Mouse (Mus musculus) hindbrain, embryonic 14.5 days (tissue): ENCODE data around the gene Gm20830. TPM values are rescaled to one million over a fixed set of nuclear protein-coding genes. Genes with fewer than 3 reads are reported as not detected.
"Not testable (repeated sequence)": the region's sequence is repeated elsewhere in the genome, so short reads cannot be mapped to it uniquely, and the experiment has no call there.

Source experiments
- ATAC-seq: fragments of 200-750 bp; cut with Nextera tagmentation; 2 replicates; pipeline ENCODE4 v1.8.0; 2017; ENCODE audit warnings: moderate number of reproducible peaks, mild to moderate bottlenecking, moderate TSS enrichment, moderate library complexity; ENCODE audit not compliant: low FRiP score
- DNase-seq: peaks from one replicate; pipeline ENCODE4 v3.0.0-alpha.2; 2015; ENCODE audit warnings: low spot score
- H3K27ac ChIP-seq: fragments of 300-500 bp; sonication (generic); 2 replicates; pipeline ENCODE4 v1.5.1; 2014; ENCODE audit warnings: mild to moderate bottlenecking, moderate library complexity
- H3K27me3 ChIP-seq: fragments of 300-500 bp; sonication (generic); 2 replicates; pipeline ENCODE4 v1.6.1; 2014; ENCODE audit warnings: mild to moderate bottlenecking, low read length, mixed read lengths; ENCODE audit not compliant: control insufficient read depth, insufficient read depth
- H3K36me3 ChIP-seq: fragments of 300-500 bp; sonication (generic); replicated peaks from 2 replicates; pipeline ENCODE4 v1.6.1; 2014; ENCODE audit not compliant: control insufficient read depth, insufficient read depth
- H3K4me1 ChIP-seq: fragments of 300-500 bp; sonication (generic); replicated peaks from 2 replicates; pipeline ENCODE4 v1.6.1; 2014; ENCODE audit warnings: antibody characterized with exemption, low read length, mixed read lengths; ENCODE audit not compliant: control insufficient read depth, insufficient read depth
- H3K4me2 ChIP-seq: fragments of 300-500 bp; sonication (generic); replicated peaks from 2 replicates; pipeline ENCODE4 v1.6.1; 2014; ENCODE audit warnings: mild to moderate bottlenecking, moderate library complexity
- H3K4me3 ChIP-seq: fragments of 300-500 bp; sonication (generic); replicated peaks from 2 replicates; pipeline ENCODE4 v1.5.1; 2014; ENCODE audit warnings: mild to moderate bottlenecking, low read length
- H3K9ac ChIP-seq: fragments of 300-500 bp; sonication (generic); 2 replicates; pipeline ENCODE4 v1.6.1; 2014
- H3K9me3 ChIP-seq: fragments of 300-500 bp; sonication (generic); 2 replicates; pipeline ENCODE4 v1.6.1; 2016; ENCODE audit warnings: low read length; ENCODE audit not compliant: control insufficient read depth
- WGBS: fragments of 180-500 bp; shearing (Covaris S2); extraction: QIAGEN DNeasy Blood & Tissue Kit; methylation state at CpG from one replicate; pipeline ENCODE4 v1.1.7; 2014; 5-methylcytosine and 5-hydroxymethylcytosine counted together
- polyA plus RNA-seq: library from polyadenylated mRNA; unstranded; fragments of >200 nt; fragmentation: Nextera tagmentation; extraction: Ambion mirVana; gene quantifications from 2 replicates; pipeline ENCODE4 v1.2.1, GENCODE M21; 2014

Gm20830 gene
- polyA plus RNA-seq: not detected in 2 replicates

- WGBS: 31% methylated on average over 3 of the region's 3 CpGs
- H3K4me2 ChIP-seq, H3K4me3 ChIP-seq, H3K9ac ChIP-seq, ATAC-seq, H3K4me1 ChIP-seq, H3K27me3 ChIP-seq, H3K9me3 ChIP-seq, DNase-seq, H3K36me3 ChIP-seq, H3K27ac ChIP-seq: not testable (repeated sequence)
These were observed at the start of gene Gm20830 for GRCm38 (mm10) chrY:6918182-6918581. TSS of gene Gm20830 (minus strand) at chrY:6918282.

Other genes with a start within 250 kb of the Gm20830 start
- not detected in 2 replicates for gene Gm21719, start 235.4 kb downstream of the Gm20830 start, polyA plus RNA-seq